Mouse (Mus musculus): ENCODE measurements around the gene Unc93a2.
"Not testable (repeated sequence)": the region's sequence is repeated elsewhere in the genome, so short reads cannot be mapped to it uniquely, and the experiment has no call there.

Gene Unc93a2

GRCm38 (mm10) chr17:7385364-7385763 is at the start of gene Unc93a2:
TSS of gene Unc93a2 (minus strand) at chr17:7385464.
- not testable (repeated sequence) for DNase-seq (ENCODE audit: low read depth, low spot score)

- not testable (repeated sequence) for DNase-seq (ENCODE audit: low read depth, low spot score)
These were observed 48.9 kb upstream of the Unc93a2 start for GRCm38 (mm10) chr17:7434121-7434520.

GRCm38 (mm10) chr17:7430210-7430631 is 45.0 kb upstream of the Unc93a2 start:
- DNase-seq (ENCODE audit: low read depth, low spot score): not testable (repeated sequence)

DNA sequence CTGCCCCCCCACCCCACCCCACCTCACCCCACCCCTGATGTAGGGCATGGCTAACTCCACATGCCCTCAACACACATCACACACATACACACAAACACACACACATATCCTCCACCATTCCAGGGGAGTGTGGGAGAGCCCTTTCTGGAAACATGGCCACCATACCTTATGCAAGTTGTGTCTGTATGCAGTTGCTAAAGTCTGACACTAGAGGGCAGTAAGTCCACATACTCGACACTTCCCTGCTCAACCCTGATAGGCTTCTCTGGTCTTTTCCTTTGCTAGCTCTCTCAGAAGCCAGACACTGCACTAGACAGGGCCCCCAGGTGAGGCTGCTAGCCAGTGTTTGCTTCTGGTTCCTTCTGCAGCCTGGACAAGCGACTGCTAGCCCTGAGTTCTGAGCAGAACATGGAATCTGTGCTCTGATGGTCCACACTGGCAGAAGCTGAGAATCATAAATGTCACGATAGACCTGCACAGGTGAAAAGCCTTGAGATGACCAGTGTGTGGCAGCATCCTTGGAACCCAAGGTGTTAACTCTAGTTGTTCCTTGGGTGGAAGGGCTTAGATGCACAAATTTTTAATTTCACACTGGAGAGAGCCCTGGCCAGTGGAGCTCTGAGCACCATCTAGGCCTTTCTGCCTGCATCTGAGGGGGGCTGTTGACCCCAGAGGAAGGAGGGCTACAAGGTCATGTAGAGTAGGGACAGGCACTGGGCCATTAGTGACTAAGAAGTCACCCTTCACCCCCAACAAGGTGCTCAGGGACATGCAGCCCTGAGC is 35.1 kb upstream of the Unc93a2 start:
- DNase-seq (ENCODE audit: low read depth, low spot score): not testable (repeated sequence)

DNA sequence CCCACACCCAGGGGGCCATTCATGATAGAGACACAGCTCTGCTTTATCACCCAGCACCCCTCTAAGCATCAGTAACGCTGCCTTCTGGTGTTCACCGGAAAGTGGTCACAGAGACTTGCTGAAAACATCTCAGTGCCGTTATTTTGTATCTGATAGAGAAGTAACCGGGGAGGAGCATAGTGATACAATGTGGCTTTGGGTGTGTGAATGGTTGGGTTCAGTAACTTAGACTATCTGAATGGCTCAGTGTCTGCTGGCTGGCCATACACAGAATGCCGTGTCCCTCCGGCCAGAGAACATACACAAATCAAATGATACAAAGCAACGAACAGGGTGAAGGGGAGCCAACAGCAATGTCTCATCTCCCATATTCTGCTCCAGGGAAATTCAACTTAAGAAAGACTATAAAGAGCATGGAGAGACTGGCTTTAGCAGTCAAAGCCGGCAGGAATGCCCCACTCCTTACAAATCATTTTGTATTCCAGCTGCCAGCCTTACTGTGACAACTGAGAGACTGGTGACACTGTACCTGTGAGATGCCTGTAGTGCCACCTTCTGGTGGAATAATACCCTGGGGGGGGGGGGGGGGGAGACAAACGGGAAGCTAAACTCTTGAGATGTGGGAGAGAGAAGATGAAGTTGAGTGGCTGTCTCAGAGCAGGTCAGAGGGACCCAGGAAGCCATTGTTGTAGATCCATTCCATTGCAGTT is 29.5 kb upstream of the Unc93a2 start:
- not testable (repeated sequence) for DNase-seq (ENCODE audit: low read depth, low spot score)

- not testable (repeated sequence) for DNase-seq (ENCODE audit: low read depth, low spot score)
These were observed 28.1 kb upstream of the Unc93a2 start for GRCm38 (mm10) chr17:7413336-7413735.

DNA sequence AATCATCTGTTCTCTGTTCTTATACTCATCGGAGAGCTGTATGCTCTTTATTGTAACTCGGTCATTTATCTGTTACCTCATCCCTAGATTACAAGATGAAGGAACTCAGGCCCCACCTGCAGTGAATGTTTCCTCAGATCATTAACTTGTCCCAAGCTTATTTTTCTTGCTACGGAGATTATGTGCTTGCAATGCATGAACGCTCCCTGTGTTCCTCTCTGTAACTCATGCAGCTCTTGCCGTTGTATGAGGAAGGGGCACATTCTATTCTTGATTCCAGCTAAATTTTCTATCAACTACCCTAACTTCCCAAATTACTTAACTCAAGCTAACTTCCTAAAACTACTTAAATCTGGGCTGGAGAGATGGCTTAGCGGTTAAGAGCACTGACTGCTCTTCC is 14.5 kb upstream of the Unc93a2 start:
- DNase-seq (ENCODE audit: low read depth, low spot score): not testable (repeated sequence)

DNA sequence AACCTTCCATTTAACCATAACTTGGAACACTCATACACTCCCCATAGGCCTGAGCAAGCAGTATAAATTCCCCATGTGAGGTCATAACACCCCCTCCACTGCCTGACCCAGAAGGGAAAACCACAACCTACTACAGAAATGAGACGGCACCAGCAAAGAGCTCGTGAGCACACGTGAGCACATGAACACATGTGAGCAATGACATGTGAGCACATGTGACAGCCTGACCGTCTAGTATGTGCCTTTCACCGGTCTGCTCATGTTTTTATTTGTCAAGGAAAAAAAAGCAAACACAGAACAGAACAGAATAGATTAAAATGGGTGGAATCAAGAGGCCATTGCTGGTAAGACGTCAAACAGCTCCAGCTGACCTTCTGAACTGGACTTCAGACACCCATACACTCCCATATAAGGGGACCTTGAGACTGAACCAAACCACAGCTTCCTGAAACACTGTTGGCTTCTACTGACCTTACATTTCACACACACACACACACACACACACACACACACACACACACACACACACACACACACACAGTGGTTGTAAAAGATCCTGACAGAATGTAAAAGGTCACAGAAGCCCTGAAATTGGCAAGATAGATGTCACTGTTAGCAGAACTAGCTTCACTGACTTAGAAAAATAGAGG is 13.1 kb upstream of the Unc93a2 start:
- not testable (repeated sequence) for DNase-seq (ENCODE audit: low read depth, low spot score)

GRCm38 (mm10) chr17:7397079-7397478 is 11.8 kb upstream of the Unc93a2 start:
- not testable (repeated sequence) for DNase-seq (ENCODE audit: low read depth, low spot score)

- not testable (repeated sequence) for DNase-seq (ENCODE audit: low read depth, low spot score)
These were observed 11.0 kb upstream of the Unc93a2 start for GRCm38 (mm10) chr17:7396288-7396687.

GRCm38 (mm10) chr17:7395671-7396070 is 10.4 kb upstream of the Unc93a2 start:
- not testable (repeated sequence) for DNase-seq (ENCODE audit: low read depth, low spot score)

GRCm38 (mm10) chr17:7395116-7395515 is 9.9 kb upstream of the Unc93a2 start:
- not testable (repeated sequence) for DNase-seq (ENCODE audit: low read depth, low spot score)

DNA sequence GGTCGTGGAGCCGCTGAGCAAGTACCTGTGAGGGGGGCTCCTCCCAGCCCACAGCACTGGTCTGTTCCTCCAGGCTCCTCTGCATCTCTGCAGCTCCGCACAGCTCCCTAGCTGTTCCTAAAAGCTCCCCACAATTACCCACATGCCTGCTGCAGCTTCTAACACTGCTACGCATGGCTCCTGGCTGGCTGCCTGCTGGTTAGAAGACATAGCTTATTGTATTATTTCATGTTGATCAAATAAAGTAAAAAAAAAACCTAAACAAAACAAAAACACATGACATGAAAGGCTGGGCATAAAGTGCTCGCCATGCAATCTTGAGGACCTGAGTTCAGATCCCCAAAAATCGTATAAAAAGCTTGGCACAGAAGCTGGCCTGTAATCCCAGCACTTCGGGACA is 4.6 kb upstream of the Unc93a2 start:
- not testable (repeated sequence) for DNase-seq (ENCODE audit: low read depth, low spot score)

GRCm38 (mm10) chr17:7388958-7389356 is 3.7 kb upstream of the Unc93a2 start:
- not testable (repeated sequence) for DNase-seq (ENCODE audit: low read depth, low spot score)

DNA sequence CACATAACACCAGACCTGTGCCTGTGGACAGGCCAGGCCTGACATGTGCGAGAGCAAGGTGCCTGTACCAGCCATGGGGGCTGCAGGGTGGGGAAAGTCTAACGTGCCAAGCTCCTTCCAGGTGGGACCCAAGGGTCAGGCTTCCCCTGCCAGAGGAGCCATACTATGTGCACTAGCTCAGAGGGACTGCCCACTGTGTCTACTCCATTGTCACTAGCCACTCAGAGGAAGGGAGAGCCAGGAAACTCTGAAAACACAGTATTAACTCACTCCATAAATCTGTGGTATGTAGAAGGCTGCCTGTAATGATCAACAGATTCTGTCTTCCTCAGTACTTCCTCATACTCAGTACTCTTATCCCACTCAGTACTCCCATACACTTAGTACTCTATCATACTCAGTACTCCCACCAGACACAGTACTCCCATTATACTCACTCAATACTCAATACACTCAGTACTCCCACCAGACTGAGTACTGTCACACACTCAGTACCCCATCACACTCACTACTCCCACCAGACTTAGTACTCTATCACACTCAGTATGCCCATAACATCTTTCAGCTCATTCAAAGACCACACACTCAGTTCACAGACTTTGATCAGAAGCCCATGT is 3.2 kb upstream of the Unc93a2 start:
- DNase-seq (ENCODE audit: low read depth, low spot score): not testable (repeated sequence)

GRCm38 (mm10) chr17:7386016-7386415 is 752 bp upstream of the Unc93a2 start:
- DNase-seq (ENCODE audit: low read depth, low spot score): not testable (repeated sequence)

DNA sequence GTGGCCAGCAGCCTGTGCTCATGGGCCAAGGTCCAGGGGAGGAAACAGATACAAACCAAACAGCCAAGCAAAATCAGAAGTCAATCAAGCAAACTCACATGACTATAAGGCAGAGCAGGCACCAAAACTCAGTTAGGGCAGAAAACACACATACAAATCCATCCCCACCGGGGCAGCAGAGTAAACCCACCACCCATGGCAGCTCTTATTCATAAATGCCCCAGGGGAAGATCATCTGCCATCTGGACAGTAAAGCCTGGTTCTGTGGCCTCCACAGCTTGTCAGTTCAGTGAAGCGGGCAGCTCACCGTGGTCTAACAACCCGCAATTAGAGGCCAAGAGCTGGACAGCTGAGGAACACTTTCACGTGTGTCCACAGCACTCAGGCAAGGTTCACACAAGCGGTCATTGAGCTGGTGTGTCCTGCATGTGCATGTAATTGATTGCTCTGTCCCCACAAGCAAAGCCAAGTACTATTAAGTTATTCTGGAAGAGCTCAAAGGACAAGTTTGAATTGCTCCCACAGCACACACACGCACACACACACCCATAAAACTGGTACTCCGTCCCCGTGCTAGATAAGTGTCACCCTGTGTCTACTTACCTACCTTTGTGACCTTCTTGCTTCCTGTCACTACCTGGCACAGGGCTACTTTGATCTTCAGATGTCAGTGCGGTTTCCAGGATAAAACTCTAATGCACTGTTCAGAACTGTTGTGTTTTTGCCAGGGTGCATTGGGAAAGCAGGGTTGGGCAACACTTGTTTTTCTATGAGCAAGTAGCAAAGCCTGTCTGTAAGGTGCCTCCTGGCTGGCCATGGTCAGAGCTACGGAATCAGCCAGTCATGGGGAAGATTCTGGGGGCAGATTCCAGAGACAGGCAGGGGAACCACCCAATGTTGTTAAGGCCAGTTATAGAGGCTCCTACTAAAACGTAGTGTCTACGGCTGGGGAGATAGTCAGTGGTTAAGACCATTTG is 1.8 kb downstream of the Unc93a2 start:
- DNase-seq (ENCODE audit: low read depth, low spot score): not testable (repeated sequence)

DNA sequence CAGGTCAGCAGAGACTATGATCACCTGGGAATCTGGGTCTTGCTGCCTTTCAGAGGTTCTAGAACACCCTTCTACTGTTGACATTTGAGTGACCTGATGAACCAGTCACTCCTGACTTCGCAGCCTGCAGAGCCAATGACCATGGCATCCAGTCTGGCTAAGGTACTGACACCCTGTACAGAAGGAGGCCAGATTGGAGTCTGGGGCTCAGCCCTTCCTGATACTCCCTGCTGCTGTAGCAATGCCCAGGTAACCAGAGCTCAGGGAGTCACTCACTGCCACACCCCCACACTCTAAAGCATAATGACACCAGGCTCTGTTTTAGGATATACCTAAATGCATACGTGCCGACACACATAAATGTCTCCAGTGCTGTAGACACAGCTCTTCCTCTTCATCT is 2.6 kb downstream of the Unc93a2 start:
- DNase-seq (ENCODE audit: low read depth, low spot score): not testable (repeated sequence)

GRCm38 (mm10) chr17:7377907-7378306 is 7.4 kb downstream of the Unc93a2 start:
- not testable (repeated sequence) for DNase-seq (ENCODE audit: low read depth, low spot score)

DNA sequence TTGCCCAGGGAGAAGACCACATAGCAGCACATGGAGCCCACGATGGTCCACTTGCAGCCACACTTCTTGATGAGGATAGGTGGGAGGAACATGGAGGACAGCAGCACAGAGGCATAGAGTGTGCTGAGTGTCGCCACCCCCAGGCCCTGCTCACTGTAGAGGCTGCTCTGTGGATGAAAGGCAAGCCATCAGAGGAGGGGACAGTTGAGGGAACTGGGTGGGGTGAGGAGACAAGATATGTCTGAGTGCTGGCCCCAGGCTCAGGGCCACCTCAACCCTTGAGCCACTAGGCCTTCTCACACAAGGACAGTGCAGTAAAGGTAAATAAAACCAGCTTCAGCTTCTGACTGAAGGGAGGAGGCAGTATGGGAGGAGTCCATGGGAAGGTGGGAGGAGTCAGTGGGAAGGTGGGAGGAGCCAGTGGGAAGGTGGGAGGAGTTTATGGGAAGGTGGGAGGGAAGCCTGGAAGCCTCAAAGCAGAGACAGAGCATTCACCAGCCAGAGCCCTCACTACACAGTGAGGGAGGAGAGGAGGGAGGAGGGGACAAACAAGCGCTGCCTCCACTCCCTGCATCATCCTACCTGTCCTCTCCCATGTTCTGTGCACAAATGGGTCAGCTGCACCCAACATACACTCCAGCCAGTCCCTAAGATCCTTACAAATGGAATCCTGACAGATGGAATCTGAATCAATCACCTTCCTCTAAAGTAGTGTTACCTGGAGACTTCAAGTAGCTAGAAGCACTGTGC is 8.1 kb downstream of the Unc93a2 start:
- DNase-seq (ENCODE audit: low read depth, low spot score): not testable (repeated sequence)

Measured in WW6 (cell line).